Mouse (Mus musculus) neutrophil, adult 5-6 weeks (primary cell): ENCODE data around the gene Adam34. TPM values are rescaled to one million over a fixed set of nuclear protein-coding genes. Genes with fewer than 3 reads are reported as not detected.
"Not testable (repeated sequence)": the region's sequence is repeated elsewhere in the genome, so short reads cannot be mapped to it uniquely, and the experiment has no call there.

ENCODE experiments used
- ATAC-seq: fragments of 151-379, 151-347 bp; 2 replicates; pipeline ENCODE4 v1.8.0; 2017; ENCODE audit warnings: mild to moderate bottlenecking, moderate TSS enrichment; ENCODE audit not compliant: insufficient number of reproducible peaks, poor library complexity, low FRiP score, severe bottlenecking; ENCODE audit errors: extremely low read depth
- total RNA-seq: library from RNA; stranded (forward); fragments of 200-1000 nt; gene quantifications from 2 replicates; pipeline ENCODE4 v1.2.3, GENCODE M21; 2017

The Adam34 gene
- not detected in 2 replicates for total RNA-seq

GRCm38 (mm10) chr8:43709949-43710348 is at the start of gene Adam34:
TSS of gene Adam34 (minus strand) at chr8:43710049.
- ATAC-seq: no peak

GRCm38 (mm10) chr8:43627176-43627575 is 82.7 kb downstream of the Adam34 start, which contains the start of gene Gm5346:
TSS of gene Gm5346 (minus strand) at chr8:43627276.
- ATAC-seq: no peak

- no peak for ATAC-seq
These were observed 93.8 kb downstream of the Adam34 start for GRCm38 (mm10) chr8:43616046-43616445.

GRCm38 (mm10) chr8:43603657-43604056 is 106.2 kb downstream of the Adam34 start:
- ATAC-seq: not testable (repeated sequence)

- not testable (repeated sequence) for ATAC-seq
These were observed 106.7 kb downstream of the Adam34 start for GRCm38 (mm10) chr8:43603166-43603565.

Other genes with a start within 250 kb of the Adam34 start
- gene Adam26b, start 181.9 kb downstream of the Adam34 start, total RNA-seq: not detected in 2 replicates
- not detected in 2 replicates for gene Adam26a, start 133.3 kb downstream of the Adam34 start, total RNA-seq
- 0.35 TPM in 1 of 2 replicates, not detected in the other for gene Gm5346, start 82.8 kb downstream of the Adam34 start, total RNA-seq